Mouse (Mus musculus): ENCODE measurements around the gene Zscan5b. TPM values are rescaled to one million over a fixed set of nuclear protein-coding genes. Genes with fewer than 3 reads are reported as not detected.
A peak's percentile ranks its signal among the peaks of the same experiment; 100 is the strongest.
"Not testable (repeated sequence)": the region's sequence is repeated elsewhere in the genome, so short reads cannot be mapped to it uniquely, and the experiment has no call there.

The Zscan5b gene
- total RNA-seq, 1 experiment from 2014 or later = not detected

- DNase-seq = no peak
Observed at GRCm38 (mm10) chr7:6244361-6245292, 22.5 kb downstream of the Zscan5b start.

GRCm38 (mm10) chr7:6252410-6252809 lies 30.3 kb downstream of the Zscan5b start, which contains the start of gene Epp13:
Gene Epp13, plus strand, starts transcription at chr7:6252710.
- no peak for DNase-seq

- DNase-seq = no peak
Observed at GRCm38 (mm10) chr7:6254451-6254850, 32.4 kb downstream of the Zscan5b start.

GRCm38 (mm10) chr7:6257386-6257785 lies 35.3 kb downstream of the Zscan5b start:
- no peak for DNase-seq

GRCm38 (mm10) chr7:6258232-6259220 lies 36.4 kb downstream of the Zscan5b start:
- no peak for DNase-seq

- DNase-seq = not testable (repeated sequence)
Observed at GRCm38 (mm10) chr7:6260004-6260403, 37.9 kb downstream of the Zscan5b start.

GRCm38 (mm10) chr7:6262120-6262519 lies 40.0 kb downstream of the Zscan5b start:
- DNase-seq = no peak

GRCm38 (mm10) chr7:6262984-6263383 lies 40.9 kb downstream of the Zscan5b start:
- no peak for DNase-seq

GRCm38 (mm10) chr7:6265695-6266094 lies 43.6 kb downstream of the Zscan5b start:
- peak; percentile 11 for DNase-seq

- no peak for DNase-seq
Observed at GRCm38 (mm10) chr7:6277906-6278305, 55.8 kb downstream of the Zscan5b start.

GRCm38 (mm10) chr7:6282749-6283148 lies 60.7 kb downstream of the Zscan5b start:
- peak; percentile 65 for DNase-seq

- DNase-seq = peak; percentile 69
Observed at GRCm38 (mm10) chr7:6283451-6284075, 61.5 kb downstream of the Zscan5b start.

GRCm38 (mm10) chr7:6284442-6285012 lies 62.4 kb downstream of the Zscan5b start:
- DNase-seq = no peak

- no peak for DNase-seq
Observed at GRCm38 (mm10) chr7:6285366-6285765, 63.3 kb downstream of the Zscan5b start.

- peak; percentile 99 for DNase-seq
Observed at GRCm38 (mm10) chr7:6285842-6286705, 64.0 kb downstream of the Zscan5b start, which contains the start of gene Zfp667. Gene Zfp667, plus strand, starts transcription at chr7:6286579.

GRCm38 (mm10) chr7:6286921-6287531 lies 64.9 kb downstream of the Zscan5b start:
- no peak for DNase-seq

All from adrenal gland, postnatal 25 days (tissue).